Mouse (Mus musculus): ENCODE measurements around the gene Chtop. TPM values are rescaled to one million over a fixed set of nuclear protein-coding genes. Genes with fewer than 3 reads are reported as not detected.

The Chtop gene
- polyA plus RNA-seq, 1 experiment from 2014 or later = 92.0 TPM

DNA sequence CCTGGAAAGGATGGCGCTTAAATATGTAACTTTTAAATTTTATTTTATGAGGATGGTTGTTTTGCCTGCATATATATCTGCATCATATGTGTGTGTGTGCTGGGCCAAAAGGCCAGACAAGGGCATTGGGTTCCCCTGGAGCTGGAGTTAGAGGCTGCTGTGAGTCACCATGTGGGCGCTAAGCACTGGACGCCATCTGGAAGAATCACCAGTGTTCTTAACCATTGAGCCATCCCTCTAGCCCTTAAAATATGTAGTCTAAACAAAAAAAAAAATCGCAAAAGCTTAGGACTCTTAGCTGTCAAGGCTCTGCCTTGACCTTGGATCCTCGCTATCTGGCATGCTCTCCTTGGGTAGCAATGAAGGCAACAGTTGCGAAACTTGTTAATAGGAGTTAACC lies 20.7 kb downstream of the Chtop start:
- Histone ChIP-seq H3K4me1 (peaks cover 16% of the 10 kb centered on the region), H3K27me3 (replicated peaks) (no peaks in the 10 kb centered on the region), H3K4me3 (no peak overlapping the region), H3K27ac (replicated peaks) (no peak overlapping the region), H3K36me3 (peaks cover 60% of the 10 kb centered on the region), H3K9me3 (no peaks in the 10 kb centered on the region), H3K4me2 (no peak overlapping the region), H3K9ac (no peak overlapping the region)
- no peak for ATAC-seq (ENCODE audit: extremely low read depth, insufficient number of reproducible peaks, low FRiP score, low TSS enrichment)
- WGBS = 88% methylated on average over 6 of the region's 6 CpGs

DNA sequence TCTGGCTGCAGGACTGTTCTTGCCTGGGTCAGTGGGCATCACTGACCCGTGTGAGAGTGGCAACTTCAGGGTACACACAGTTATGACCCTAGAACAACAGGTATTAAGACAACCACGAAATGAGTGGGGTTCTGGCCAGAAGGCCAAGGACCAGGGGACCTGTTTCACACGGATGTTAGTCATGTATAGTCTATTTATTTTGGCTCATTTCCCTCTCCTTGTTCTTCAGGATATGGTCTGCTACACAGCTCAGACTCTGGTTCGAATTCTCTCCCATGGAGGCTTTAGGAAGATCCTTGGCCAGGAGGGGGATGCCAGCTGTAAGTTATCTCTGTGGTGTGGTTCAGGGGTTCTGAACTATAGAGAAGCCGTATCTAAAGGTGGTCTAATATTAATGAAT lies 22.3 kb downstream of the Chtop start:
- Histone ChIP-seq H3K4me2 (no peak overlapping the region), H3K4me1 (peaks cover 16% of the 10 kb centered on the region), H3K9ac (no peak overlapping the region), H3K27ac (replicated peaks) (no peak overlapping the region), H3K27me3 (replicated peaks) (no peaks in the 10 kb centered on the region), H3K9me3 (no peaks in the 10 kb centered on the region), H3K4me3 (no peak overlapping the region), H3K36me3 (peaks cover 76% of the 10 kb centered on the region)
- no peak for ATAC-seq (ENCODE audit: extremely low read depth, insufficient number of reproducible peaks, low FRiP score, low TSS enrichment)
- WGBS = 77% methylated on average over 5 of the region's 5 CpGs

DNA sequence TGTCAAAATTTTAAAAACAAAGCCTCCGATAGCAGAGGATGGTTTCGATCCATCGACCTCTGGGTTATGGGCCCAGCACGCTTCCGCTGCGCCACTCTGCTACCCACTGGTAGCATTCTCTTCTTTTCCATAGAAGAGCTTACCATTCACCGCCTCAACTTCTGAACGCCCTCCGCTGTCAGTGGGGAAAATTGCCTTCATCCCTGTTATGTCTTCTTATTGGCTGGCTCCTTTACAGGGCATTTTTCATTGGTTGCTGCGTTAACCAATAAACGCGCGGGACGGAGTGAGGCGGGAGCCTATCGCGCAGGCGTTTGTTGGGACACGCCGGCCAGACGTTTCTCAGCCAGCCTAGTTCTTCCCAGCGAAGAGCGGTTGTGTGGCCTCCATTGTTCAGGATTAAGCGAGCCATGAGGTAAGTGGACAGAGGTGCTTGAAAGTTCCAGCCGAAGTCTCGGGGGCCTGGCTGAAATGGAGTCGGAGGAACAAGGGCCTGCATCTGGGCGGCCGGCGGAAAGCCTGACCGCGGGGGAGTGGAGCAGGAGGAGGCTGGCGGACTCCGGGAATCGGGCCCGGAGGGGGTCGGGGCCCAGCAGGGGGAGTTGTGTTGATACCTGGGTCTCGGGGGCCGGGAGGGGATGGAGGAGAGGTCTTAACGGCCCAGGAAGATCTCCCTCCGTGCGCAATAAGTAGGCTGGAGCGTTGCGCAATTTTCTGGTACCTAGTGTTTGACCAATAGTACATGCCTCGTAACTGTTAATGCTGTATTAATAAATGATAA lies 33.3 kb downstream of the Chtop start, which contains the start of gene Ilf2:
Ilf2 (plus strand) TSS at position 296 of the 781 bp plus-strand sequence.
- Histone ChIP-seq H3K9ac (peak within 1 kb of the TSS; percentile 90), H3K36me3 (peaks cover 38% of the 10 kb centered on the region), H3K27me3 (replicated peaks) (no peaks in the 10 kb centered on the region), H3K4me3 (peak within 1 kb of the TSS; percentile 82), H3K4me1 (peaks cover 12% of the 10 kb centered on the region), H3K9me3 (no peaks in the 10 kb centered on the region), H3K27ac (replicated peaks) (peak within 1 kb of the TSS; percentile 88), H3K4me2 (peak within 1 kb of the TSS; percentile 84)
- ATAC-seq (ENCODE audit: extremely low read depth, insufficient number of reproducible peaks, low FRiP score, low TSS enrichment) = peak; percentile 99
- WGBS = under 1% methylated on average over 45 of the region's 45 CpGs

DNA sequence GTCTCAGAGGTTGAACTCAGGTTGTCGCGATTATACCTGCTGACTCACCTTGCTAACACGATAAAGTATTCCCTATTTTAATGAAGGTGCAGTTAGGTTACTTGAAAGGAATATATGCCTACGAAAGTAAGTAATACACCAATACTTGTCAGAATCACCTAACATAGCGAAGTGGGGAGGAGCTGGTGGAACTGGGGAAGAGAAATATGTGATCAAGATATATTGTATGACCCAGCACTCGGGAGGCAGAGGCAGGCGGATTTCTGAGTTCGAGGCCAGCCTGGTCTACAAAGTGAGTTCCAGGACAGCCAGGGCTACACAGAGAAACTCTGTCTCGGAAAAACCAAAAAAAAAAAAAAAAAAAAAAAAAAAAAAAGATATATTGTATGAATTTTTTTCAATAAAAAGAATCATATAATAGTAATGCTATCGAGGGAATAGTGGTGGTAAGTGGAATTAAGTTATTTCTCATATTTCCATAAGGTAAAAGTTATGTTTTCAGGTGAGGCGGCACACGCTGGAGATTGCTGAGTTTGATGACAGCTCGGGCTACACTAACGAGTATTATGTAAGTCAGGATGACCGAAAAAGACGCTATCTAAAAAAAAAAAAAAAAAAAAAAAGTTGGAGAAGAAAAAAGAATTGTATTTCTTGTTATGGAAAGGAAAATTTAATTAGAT lies 34.0 kb downstream of the Chtop start:
- H3K27ac ChIP-seq (replicated peaks) = no peak overlapping the region
- WGBS = 39% methylated on average over 16 of the region's 16 CpGs
- H3K36me3 ChIP-seq = peaks cover 31% of the 10 kb centered on the region
- H3K4me2 ChIP-seq = peak overlapping the region; percentile 63
- no peak overlapping the region for H3K9ac ChIP-seq
- H3K4me1 ChIP-seq = peaks cover 12% of the 10 kb centered on the region
- no peaks in the 10 kb centered on the region for H3K27me3 ChIP-seq (replicated peaks)
- H3K4me3 ChIP-seq = peak overlapping the region; percentile 48
- no peak for ATAC-seq (ENCODE audit: extremely low read depth, insufficient number of reproducible peaks, low FRiP score, low TSS enrichment)
- no peaks in the 10 kb centered on the region for H3K9me3 ChIP-seq

DNA sequence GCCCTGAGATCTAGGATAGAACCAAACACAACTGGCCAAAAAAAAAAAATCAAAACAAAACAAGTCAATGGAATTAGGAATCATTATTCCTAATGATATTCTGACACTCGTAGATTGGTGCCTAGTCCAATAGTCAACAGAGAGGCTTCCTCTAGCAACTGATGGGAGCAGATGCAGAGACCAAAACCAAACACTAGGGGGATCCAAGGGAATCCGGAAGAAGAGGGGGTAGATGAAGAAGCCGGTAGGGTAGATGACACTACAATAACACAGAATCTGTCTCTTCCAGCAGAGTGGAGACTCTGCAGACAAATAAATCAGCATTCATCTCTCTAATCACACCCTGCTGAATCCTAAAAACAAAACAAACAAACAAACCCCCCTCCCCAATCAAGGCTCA lies 37.1 kb downstream of the Chtop start:
- no peak overlapping the region for H3K4me2 ChIP-seq
- H3K9ac ChIP-seq = no peak overlapping the region
- peaks cover 6% of the 10 kb centered on the region for H3K4me1 ChIP-seq
- no peak overlapping the region for H3K27ac ChIP-seq (replicated peaks)
- H3K9me3 ChIP-seq = no peaks in the 10 kb centered on the region
- no peak for ATAC-seq (ENCODE audit: extremely low read depth, insufficient number of reproducible peaks, low FRiP score, low TSS enrichment)
- H3K36me3 ChIP-seq = no peaks in the 10 kb centered on the region
- no peak overlapping the region for H3K4me3 ChIP-seq
- 22% methylated on average over 3 of the region's 3 CpGs for WGBS
- no peaks in the 10 kb centered on the region for H3K27me3 ChIP-seq (replicated peaks)

DNA sequence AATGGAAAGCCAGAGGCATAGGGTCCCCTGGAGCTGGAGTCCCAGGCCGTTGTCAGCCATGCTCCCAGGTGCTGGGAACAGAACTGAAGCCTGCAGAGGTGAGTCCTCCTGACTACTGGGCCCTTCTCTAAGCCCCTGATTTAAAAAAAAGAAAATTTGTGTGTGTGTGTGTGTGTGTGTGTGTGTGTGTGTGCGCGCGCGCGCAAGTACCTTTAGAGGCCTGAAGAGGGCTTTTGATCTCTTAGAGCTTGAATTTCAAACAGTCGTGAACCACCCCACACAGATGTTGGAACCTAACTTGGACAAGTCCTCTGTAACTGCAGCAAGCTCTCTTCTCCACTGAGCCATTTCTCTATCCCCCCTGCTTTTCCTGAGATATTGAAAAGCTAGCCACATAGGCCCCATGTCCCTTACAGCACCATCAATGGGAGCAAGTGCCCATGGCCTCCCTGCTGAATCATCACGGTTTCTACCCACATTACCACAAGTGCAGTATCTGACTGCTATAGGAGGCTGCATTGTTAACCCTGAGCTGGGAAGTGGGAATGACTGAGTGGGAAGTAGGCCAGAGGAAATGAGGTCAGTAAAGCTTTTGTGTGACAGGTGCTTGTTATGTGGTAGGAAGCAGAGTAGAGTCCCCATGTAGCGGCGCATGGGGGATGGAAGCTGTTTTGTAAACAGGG lies 41.5 kb downstream of the Chtop start:
- H3K4me1 ChIP-seq = peaks cover 21% of the 10 kb centered on the region
- no peak for ATAC-seq (ENCODE audit: extremely low read depth, insufficient number of reproducible peaks, low FRiP score, low TSS enrichment)
- 90% methylated on average over 10 of the region's 10 CpGs for WGBS
- no peak overlapping the region for H3K4me3 ChIP-seq
- H3K27ac ChIP-seq (replicated peaks) = no peak overlapping the region
- H3K27me3 ChIP-seq (replicated peaks) = peaks cover 36% of the 10 kb centered on the region
- H3K36me3 ChIP-seq = no peaks in the 10 kb centered on the region
- no peak overlapping the region for H3K9ac ChIP-seq
- H3K4me2 ChIP-seq = no peak overlapping the region
- H3K9me3 ChIP-seq = no peaks in the 10 kb centered on the region

DNA sequence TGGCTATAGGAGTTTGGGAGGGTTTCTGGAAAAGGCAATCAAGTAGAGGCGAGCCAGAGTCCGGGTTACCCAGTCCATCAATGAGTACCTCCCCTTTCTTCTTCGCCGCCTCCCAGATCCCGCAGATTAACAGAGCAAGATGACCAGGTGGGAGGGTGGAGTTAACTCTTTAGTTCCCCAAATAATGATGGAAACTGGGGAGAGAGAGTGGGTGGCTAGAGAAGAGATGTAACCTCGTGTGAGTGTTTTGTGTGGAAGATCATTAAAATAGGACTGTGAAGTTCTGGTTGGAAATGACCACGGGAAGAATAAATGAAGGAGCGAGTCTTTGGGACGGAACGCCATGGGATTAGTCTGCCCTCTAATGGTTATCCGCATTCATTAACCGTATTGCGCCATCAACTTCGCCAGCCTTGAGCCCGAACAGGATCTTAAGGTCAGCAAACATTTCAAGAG lies 43.0 kb downstream of the Chtop start:
- Histone ChIP-seq H3K9me3 (no peaks in the 10 kb centered on the region), H3K4me3 (peak overlapping the region; percentile 66), H3K4me1 (peaks cover 26% of the 10 kb centered on the region), H3K27ac (replicated peaks) (no peak overlapping the region), H3K27me3 (replicated peaks) (peaks cover 41% of the 10 kb centered on the region), H3K36me3 (no peaks in the 10 kb centered on the region), H3K4me2 (peak overlapping the region; percentile 97), H3K9ac (peak overlapping the region; percentile 82)
- ATAC-seq (ENCODE audit: extremely low read depth, insufficient number of reproducible peaks, low FRiP score, low TSS enrichment) = no peak
- WGBS = under 1% methylated on average over 15 of the region's 15 CpGs

DNA sequence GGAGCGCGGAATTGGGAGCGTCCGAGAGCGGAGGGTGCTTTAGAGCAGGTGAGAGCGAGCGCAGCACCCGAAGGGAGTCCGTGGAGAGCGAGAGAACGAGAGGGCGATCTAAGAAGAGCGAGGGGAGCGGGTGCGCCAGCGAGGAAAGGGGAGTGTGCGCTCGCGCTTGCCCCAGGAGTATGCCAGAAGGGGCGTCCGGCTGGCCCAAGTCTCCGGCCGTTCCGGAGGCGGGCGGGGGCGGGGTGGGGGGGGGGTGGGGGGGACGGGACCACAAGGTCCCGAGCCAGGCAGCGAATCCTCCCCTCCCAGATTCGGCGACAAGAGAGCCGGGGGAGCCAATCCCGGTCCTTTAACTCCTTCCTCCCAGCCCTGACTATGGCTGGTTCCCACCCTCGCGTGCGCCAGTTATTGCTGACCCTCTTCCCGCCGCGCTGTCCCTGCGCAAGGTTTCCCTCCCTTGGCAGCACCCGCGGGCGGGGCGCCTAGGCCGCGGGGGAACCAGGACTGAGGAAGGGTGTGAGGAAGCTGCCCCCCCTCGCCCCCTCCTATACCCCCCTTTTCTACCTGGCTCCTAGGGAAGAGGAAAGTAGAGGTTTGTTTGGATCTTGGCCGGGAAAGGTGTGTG lies 43.5 kb downstream of the Chtop start, which contains the start of gene Npr1:
Npr1 (minus strand) TSS at position 181 of the 625 bp plus-strand sequence.
- Histone ChIP-seq H3K9ac (peak within 1 kb of the TSS; percentile 82), H3K27ac (replicated peaks) (0 out of 2 replicates have a peak within 1 kb of the TSS, but pooled peaks have one; percentile 20), H3K9me3 (no peaks in the 10 kb centered on the region), H3K36me3 (no peaks in the 10 kb centered on the region), H3K27me3 (replicated peaks) (peaks cover 41% of the 10 kb centered on the region), H3K4me3 (peak within 1 kb of the TSS; percentile 66), H3K4me2 (peak within 1 kb of the TSS; percentile 97), H3K4me1 (peaks cover 26% of the 10 kb centered on the region)
- WGBS = 0% methylated on average over 28 of the region's 49 CpGs
- no peak; the same call in 1 of the 2 replicates for ATAC-seq (ENCODE audit: extremely low read depth, insufficient number of reproducible peaks, low FRiP score, low TSS enrichment)

DNA sequence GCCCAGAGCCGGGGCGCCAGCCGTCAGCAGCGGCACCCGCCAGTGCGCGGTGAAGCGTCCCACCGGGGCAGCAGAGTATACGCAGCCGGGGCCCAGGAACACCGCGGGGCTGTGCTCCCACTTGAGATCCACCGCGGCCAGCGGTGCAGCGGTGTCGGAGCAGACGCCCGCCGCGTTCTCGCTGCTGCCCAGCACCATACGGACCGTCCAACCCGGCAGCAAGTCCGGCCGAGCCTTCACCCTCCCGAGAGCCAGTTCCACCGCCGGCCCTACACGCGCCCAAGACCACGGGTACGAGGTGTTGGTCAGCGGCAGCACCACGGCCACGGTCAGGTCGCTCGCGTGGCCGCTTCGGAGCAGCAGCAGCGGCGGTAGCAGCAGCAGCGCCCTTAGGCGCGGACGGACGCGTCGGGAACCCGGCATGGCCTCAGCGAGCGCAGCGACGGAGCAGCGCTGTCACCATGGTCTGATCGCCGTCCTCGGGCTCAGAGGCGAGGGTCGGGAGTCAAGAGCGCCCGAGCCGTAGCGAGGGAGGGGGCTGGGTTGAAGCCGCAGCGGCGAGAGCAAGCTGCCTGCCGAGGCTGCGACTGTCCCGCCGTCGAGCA lies 44.1 kb downstream of the Chtop start:
- Histone ChIP-seq H3K27ac (replicated peaks) (0 out of 2 replicates have a peak overlapping the region, but pooled peaks have one; percentile 20), H3K9ac (peak overlapping the region; percentile 82), H3K27me3 (replicated peaks) (peaks cover 41% of the 10 kb centered on the region), H3K4me3 (peak overlapping the region; percentile 66), H3K4me1 (peaks cover 26% of the 10 kb centered on the region), H3K9me3 (no peaks in the 10 kb centered on the region), H3K36me3 (no peaks in the 10 kb centered on the region), H3K4me2 (peak overlapping the region; percentile 97)
- WGBS = 1% methylated on average over 75 of the region's 75 CpGs
- ATAC-seq (ENCODE audit: extremely low read depth, insufficient number of reproducible peaks, low FRiP score, low TSS enrichment) = no peak

DNA sequence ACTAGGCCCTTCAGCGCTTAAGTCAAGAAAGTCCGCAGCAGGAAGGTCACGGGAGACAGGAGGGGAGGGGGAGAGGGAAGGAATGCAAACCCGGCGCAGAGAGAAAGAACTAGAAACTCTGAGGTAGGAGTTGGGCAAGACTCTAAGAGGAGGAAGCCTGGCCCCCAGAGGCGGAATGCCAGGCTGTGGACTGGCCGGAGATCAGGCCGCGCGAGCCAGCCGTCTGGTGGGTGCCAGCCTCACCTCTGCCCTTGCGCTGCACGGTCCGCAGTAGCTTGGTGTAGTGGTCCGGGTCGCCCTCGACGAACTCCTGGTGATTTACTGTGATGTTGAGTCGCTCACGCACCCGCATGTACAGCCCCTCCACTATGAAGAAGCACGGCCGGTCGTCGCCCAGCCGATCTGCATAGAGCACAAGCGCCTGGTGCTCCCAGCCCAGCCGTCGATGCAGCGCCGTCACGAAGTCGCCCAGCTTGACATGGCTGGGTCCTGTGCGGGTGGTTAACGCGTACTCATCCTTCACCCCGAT lies 44.7 kb downstream of the Chtop start:
- Histone ChIP-seq H3K9me3 (no peaks in the 10 kb centered on the region), H3K9ac (peak overlapping the region; percentile 82), H3K4me2 (peak overlapping the region; percentile 97), H3K27ac (replicated peaks) (0 out of 2 replicates have a peak overlapping the region, but pooled peaks have one; percentile 20), H3K27me3 (replicated peaks) (peaks cover 43% of the 10 kb centered on the region), H3K36me3 (no peaks in the 10 kb centered on the region), H3K4me3 (peak overlapping the region; percentile 66), H3K4me1 (peaks cover 26% of the 10 kb centered on the region)
- 12% methylated on average over 37 of the region's 37 CpGs for WGBS
- ATAC-seq (ENCODE audit: extremely low read depth, insufficient number of reproducible peaks, low FRiP score, low TSS enrichment) = no peak
